Mouse (Mus musculus) left cerebral cortex, adult 2 months (tissue): Measurements from ENCODE around the gene Cpn1. TPM values are rescaled to one million over a fixed set of nuclear protein-coding genes. Genes with fewer than 3 reads are reported as not detected.

ENCODE experiments used
- DNase-seq, 2 experiments: peaks; one replicate each; pipeline ENCODE4 v3.0.0; 2021 to 2022; ENCODE audit warnings: low spot score in 2 of 2, mixed read lengths in 1 of 2; ENCODE audit errors: extremely low spot score in 1 of 2
- H3K27ac ChIP-seq: fragments of 200-600 bp; 2 replicates; pipeline ENCODE4 v1.8.1; 2022
- H3K4me3 ChIP-seq: fragments of 200-600 bp; 2 replicates; pipeline ENCODE4 v1.8.1; 2022
- CTCF ChIP-seq: fragments of 200-600 bp; IDR thresholded peaks from 2 replicates; pipeline ENCODE4 v1.8.1; 2022; ENCODE audit warnings: antibody characterized with exemption, mild to moderate bottlenecking, moderate library complexity
- intact Hi-C: fragments of 180-260 bp; cut with DNase I; formaldehyde crosslinking; loops from one replicate; pipeline ENCODE4 v1.15.1; 2025
- total RNA-seq, 2 experiments: library from RNA; stranded (reverse); gene quantifications; 2 replicates each; pipeline ENCODE4 v1.2.3; 2021

Gene Cpn1
- total RNA-seq, 2 experiments from 2014 or later: 0.16 TPM

DNA sequence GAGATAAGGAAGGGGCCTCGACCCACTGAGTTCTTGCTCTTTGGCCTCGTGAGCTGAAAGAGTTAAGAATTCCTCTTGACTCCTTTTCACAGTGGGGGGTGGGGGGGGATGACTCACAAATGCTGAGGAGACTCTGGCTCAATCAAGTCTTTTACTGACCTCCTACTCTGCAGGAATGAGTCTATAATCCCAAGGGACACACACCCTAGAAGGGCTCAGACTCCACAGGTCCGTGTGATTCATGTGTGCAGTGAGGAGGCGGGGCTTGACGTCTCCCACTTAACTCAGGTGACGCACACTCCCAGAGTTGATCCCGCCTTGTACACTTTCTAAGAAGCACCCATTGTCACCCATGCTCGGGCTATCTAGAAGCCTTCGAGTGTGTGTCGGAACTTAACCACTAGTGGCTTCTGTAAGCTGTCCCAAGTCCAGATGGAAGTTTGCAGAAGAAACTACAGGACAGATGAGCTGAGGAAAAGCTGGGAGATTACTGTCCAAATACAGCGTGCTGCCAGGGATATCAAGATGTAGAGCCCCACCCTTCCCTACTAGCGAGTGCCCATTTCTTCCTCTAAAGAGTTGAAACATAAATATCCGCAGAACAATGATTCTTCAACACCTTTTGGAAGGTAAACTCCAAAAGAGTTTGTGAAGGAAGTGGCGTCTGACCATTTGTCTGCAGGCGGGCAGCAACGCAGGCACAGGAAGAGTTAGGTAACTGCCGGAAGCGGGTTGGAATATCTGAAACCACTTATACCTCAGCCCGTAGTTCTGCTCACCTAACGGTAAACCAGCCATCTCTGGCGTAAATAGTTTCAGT is 69.6 kb downstream of the Cpn1 start:
- Histone ChIP-seq H3K4me3 (no peak overlapping the region), H3K27ac (no peak overlapping the region)
- intact Hi-C loops: no loop called here
- no peak for DNase-seq
- TF ChIP-seq CTCF: no peak

- Histone ChIP-seq H3K4me3 (no peak overlapping the region), H3K27ac (no peak overlapping the region)
- no peak for TF ChIP-seq CTCF
- intact Hi-C loops: no loop called here
- no peak for DNase-seq
Measured at GRCm38 (mm10) chr19:43915431-43915830, 70.9 kb downstream of the Cpn1 start.

GRCm38 (mm10) chr19:43914986-43915385 is 71.4 kb downstream of the Cpn1 start:
- Histone ChIP-seq H3K27ac (no peak overlapping the region), H3K4me3 (no peak overlapping the region)
- no peak for TF ChIP-seq CTCF
- no peak for DNase-seq
- intact Hi-C loops: no loop called here

GRCm38 (mm10) chr19:43912775-43913486 is 73.4 kb downstream of the Cpn1 start:
- DNase-seq: no peak
- intact Hi-C loops: no loop called here
- no peak for TF ChIP-seq CTCF
- Histone ChIP-seq H3K27ac (no peak overlapping the region), H3K4me3 (no peak overlapping the region)

- Histone ChIP-seq H3K27ac (no peak overlapping the region), H3K4me3 (no peak overlapping the region)
- TF ChIP-seq CTCF: no peak
- no peak for DNase-seq
- intact Hi-C loops: no loop called here
Measured at GRCm38 (mm10) chr19:43906492-43906891, 79.9 kb downstream of the Cpn1 start.

Other genes with a start within 250 kb of the Cpn1 start
- gene Cutc, start 233.6 kb downstream of the Cpn1 start, total RNA-seq: 1 to 10 TPM; 6.1 to 6.9 TPM
- gene Cox15, start 233.6 kb downstream of the Cpn1 start, total RNA-seq: 10 to 100 TPM; 13.9 to 15.5 TPM
- under 1 TPM; 0.23 to 0.25 TPM for gene Abcc2, start 204.4 kb downstream of the Cpn1 start, total RNA-seq
- gene Dnmbp, start 46.4 kb downstream of the Cpn1 start, total RNA-seq: 10 to 100 TPM; 13.8 to 14.1 TPM
- gene Cyp2c23, start 42.7 kb upstream of the Cpn1 start, total RNA-seq: under 1 TPM; 0.19 to 0.25 TPM
- gene Erlin1, start 83.2 kb upstream of the Cpn1 start, total RNA-seq: 10 to 100 TPM; 20.8 to 22.3 TPM
- 10 to 100 TPM; 52.7 to 58.6 TPM for gene Chuk, start 120.9 kb upstream of the Cpn1 start, total RNA-seq
- gene Cwf19l1, start 149.3 kb upstream of the Cpn1 start, total RNA-seq: 10 to 100 TPM; 17.3 to 19.4 TPM
- 10 to 100 TPM; 57.7 to 66.7 TPM for gene Bloc1s2, start 159.9 kb upstream of the Cpn1 start, total RNA-seq
- under 1 TPM in 1 of 2 experiments, not detected in 1; 0.09 TPM for gene Pkd2l1, start 205.9 kb upstream of the Cpn1 start, total RNA-seq
- 1 to 10 TPM; 3.3 to 3.8 TPM for gene Scd3, start 216.7 kb upstream of the Cpn1 start, total RNA-seq